Mouse (Mus musculus): ENCODE results near the gene Sbk3.
A peak's percentile ranks its signal among the peaks of the same experiment; 100 is the strongest.

Sbk3 gene

DNA sequence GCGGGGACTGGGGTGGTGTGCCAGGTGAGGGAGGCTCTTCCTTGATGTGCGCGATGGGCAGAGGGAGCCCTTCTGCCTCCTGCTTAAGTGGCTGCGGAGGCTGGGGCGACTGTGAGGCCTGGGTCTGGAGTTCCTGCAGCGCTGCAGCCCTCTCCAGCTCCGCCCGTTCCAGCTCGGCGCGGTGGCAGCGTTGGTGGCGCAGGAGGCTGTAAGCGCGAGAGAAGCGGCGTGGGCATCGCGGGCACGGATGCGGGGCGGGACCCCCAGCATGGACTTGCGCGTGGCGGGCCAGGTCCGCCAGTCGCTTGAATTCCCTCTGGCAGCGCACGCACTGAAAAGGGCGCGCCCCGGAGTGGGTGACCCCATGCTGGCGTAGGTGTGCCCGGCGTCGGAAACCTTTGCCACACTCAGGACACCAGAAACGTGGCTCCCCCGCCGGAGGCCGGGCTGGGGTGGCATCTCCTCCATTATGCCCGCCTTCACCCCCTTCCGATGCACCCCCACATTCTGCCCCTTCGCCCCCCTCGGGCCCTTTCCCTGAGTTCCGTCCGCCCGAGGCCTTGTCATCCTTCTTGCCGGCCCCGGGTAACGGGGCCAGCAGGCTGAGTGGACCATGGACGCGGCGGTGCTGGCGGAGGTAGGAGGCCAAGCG lies 22.5 kb upstream of the Sbk3 start:
- peak; percentile 60 for DNase-seq

DNA sequence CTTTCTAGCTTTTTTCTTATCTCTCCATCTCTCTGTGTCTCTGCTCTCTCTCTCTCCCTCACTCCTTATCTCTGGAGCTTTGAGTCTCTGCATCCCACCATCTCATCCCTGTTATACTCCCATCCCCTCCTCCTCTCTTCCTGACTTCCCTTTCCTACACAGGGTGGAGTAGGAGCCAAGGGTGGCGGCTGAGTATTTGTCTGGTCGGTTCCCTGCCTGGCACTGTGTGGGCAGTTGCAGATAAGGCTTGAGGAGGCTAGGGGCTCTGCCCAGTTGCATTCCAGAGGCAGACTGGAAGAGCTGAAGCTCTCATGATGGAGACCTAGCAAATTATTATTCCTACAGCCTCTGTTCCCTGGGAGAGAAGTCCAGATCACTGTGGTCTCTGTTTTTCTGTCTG lies 17.3 kb upstream of the Sbk3 start:
- DNase-seq = no peak

DNA sequence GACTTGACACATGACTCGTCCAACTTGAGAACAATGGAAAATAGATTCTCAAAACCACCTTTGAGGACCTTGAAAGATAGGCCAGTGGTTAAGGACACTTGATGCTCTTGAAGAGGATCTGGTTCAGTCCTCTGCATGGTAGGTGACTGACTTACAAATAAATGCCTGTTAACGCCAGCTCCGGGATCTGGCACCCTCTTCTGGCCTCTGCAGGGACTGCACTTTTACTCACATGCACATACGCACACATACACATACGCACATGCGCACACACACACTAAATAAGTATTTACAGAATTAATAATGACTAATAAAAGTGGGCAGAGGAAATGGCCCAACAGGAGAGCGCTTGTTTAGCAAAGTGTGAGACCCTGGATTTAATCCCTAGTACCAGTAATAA lies 5.9 kb upstream of the Sbk3 start:
- no peak for DNase-seq

DNA sequence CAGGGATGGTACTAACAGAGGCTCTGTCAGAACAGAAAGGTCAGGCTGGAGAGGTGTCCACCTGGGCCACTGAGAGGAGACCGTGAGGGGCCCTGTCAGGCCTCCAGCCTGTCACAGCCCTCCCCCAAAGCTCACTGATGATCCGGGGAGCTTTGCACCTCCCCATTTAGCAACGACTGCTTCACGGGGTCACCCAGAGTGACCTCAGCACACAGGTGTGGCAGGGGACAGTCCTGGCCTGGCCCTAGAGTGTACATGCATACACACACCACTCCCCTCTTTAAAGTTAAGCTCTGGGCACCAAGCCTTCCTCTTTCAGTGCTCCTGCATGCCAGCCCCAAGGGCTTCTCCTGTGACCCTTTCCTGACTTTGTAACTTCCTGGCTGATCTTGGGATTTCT lies 4.5 kb upstream of the Sbk3 start:
- no peak for DNase-seq

DNA sequence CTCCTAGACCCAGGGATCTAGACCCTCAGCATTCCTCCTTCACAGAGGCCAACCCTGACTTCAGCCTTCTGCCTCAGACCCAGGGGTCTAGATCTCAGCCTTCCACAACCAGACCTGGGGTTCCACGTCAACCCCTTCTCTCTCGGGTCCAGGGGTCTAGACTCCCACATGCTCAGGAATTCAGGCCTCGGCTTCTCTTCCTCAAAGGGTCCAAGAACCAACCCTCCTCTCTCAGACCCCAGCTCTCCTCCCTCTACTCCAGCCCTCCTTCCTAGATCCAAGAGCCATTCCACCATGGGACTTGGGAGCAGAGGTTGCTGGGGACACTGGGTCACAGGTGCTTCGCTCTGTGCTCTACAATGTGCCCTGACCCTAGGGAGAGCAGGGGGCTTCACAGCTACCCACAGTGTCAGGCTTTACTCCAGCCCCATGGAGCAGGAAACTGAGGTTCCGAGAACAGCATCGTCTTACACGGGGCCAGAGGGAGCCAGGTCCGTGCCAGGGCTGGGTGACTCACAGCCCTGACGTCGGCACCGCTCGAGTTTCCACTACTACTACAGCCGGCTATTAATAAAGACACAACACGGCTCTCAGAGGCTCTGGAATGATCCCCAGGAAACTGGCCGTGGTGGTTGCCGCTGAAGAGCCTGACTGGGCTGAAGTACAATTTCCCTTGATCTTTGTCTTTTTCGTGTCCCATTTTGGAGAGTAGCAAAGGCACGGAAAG lies 1.5 kb upstream of the Sbk3 start:
- DNase-seq = no peak

DNA sequence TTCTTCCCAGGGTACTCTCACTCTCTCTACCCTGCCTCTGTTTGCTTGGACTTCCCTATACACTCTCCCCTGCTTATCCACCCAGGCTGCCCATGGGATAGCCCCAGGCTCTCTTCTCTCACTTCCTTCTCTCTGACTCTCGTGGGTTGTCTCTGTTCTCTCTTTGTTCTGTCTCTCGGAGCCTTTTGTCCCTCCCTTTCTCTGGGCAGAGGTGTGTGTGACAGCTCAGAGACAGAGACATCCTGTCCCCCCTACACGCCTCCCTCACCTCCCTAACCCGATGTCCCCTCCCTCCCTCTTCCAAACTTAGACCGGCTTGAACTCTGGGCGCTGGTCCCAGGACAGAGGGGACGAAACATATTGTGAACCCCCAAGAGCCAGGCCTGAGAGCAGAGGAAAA lies 742 bp upstream of the Sbk3 start:
- DNase-seq = no peak

DNA sequence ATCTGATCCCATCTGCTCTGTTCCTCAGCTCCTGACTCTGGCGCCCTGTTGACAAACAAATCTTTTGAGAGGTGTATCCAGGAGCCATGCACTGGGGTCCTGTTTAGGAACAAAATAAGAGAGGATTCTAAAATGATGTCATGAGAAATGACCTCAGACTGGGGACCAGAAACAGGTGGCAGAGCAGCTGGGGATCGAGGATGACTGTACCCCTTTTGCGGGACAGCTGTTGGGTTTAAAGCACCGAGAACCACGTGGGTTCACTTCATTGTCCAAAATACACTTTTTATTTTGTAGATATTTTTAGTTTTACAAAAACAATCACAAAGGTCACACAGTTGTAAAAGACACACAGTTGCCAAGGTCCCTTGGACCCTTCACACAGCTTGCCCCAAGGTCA lies 6.0 kb downstream of the Sbk3 start:
- DNase-seq = no peak

DNA sequence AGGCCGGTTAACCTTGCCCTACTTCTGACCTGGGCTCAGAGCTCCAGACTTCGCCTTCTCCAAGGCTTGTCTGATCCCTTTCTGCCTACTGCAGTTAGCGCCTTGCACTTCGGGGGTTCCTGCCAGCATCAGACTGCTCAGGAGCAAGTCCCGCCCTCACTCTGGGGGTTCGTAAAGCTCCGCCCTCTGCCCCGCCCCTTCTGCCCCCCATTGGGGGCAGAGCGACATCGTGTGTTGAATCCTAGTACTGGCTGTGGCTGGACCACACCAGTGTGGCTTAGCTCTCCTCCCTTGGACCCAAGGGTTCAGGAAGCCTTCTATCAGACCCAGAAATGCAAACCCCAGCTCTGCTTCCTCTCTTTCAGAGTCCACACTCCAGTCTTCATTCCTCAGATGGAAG lies 6.7 kb downstream of the Sbk3 start, which contains the start of gene Sbk2:
Gene Sbk2, minus strand, starts transcription at position 135 of the 400 bp plus-strand sequence.
- DNase-seq = peak; percentile 45

DNA sequence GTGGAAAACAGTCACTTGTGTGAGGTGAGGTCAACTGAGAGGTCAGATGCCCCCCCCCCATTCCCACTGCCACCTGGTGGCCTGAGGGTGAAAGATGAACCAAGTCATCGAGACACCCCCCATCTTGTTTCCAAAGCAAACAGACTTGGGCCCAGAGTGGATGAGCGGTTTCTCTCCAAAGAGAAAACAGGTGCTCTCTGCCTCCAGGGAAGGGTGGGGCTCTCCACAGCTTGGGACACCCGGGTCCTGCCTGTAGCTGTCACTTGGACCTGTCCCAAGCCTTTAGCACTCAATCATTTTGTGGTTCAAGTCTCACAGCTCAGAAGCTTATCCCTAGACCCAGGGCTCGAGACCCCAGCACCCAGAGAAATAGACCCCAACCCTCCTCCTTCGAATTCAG lies 7.4 kb downstream of the Sbk3 start:
- DNase-seq = no peak

DNA sequence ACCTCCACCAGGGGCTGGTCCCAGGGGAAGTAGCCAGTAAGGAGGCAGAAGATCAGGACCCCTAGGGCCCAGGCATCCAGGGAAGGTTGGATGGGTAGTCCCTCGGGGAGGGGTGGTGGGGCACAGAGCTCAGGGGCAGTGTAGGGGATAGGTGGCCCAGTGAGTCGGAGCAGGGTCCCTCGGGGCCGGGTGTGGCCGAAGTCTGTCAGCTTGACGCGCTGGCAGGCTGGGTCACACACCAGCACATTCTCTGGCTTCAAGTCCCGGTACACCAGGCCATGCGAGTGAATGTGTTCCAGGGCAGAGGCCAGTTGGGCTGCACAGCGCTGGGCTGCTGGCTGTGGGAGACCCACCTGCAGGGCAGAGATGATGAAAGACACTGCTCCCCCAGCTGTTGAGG lies 13.6 kb downstream of the Sbk3 start:
- no peak for DNase-seq

DNA sequence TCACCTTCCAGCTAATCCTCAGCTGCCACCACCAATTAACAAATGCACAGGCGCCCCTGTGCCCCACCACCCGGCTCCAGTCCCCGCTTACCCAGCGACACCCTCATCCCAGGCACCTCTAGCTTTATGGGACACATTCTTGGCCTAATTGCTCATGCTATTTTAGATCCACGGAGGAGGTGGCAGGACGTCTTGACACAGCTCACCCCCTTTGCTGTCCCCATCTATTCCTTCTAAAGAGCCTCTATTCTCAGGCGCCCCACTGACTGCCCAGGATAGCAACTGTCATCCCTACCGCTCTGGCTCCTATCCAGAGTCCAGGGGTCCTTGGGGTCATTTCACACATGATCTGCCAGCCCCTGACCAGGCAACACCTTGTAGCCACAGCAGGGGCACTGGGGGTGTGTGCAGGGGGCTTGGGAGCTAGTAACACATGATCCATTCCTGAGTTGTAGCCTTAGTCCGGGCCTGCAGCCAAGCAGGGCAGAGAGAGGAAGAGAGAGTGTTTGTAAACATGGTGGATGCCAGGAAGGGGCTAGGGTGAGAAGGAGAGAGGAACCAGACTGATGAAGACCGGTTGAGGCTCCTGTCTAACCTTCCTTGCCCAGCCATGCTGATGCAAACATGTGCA lies 17.0 kb downstream of the Sbk3 start:
- DNase-seq = no peak

DNA sequence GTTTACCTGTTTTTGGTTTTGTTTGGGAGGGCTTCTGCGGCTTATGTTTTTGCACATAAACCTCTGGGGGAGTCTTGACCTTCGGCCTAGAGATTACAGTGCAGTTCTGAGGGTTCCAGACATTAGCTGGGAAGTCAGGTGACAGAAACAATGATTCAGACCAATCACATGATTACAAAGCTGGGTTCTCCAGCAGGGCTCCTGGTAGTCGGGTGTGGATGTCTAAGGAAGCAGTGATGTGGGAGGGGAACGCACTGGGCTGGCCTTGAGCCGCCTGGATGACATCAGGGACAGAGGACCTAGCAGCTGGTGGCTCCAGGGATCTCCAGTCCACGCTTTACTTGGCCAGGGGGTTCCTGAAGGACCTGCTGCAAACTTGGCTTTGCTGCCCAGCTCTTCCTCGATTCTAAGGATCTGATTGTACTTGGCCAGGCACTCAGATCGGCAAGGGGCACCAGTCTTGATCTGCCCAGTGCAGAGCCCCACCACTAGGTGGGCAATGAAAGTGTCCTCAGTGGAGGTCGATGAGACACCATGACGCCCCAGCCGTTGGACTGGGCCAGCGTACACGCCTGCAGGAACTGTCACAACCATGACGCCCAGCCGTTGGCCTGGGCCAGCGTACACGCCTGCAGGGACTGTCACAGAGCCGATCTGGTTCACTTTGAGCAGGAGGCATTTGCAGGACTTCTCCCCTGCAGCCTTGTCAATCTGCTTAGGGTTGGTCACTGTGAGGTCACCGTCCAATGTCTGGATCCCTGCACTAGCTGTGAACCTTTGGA lies 20.2 kb downstream of the Sbk3 start:
- no peak for DNase-seq

DNA sequence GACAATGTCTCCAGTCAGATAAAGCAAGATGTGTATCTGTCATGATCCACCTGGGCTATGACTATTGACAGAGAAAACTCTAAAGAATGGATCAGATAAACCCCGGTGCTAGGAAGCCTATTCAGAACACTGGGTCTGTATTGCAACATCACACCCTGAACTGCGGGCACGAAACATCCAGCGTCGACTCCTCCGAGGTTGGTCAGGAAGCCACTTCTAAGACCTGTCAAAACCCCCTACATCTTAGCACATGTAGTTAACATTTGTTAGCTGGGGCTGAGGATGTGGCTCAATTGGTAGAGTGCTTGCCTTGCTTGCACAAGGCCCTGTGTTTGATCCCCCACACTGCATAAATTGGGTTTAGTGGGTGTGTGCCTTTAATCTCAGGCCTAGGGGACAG lies 22.6 kb downstream of the Sbk3 start:
- no peak for DNase-seq

DNA sequence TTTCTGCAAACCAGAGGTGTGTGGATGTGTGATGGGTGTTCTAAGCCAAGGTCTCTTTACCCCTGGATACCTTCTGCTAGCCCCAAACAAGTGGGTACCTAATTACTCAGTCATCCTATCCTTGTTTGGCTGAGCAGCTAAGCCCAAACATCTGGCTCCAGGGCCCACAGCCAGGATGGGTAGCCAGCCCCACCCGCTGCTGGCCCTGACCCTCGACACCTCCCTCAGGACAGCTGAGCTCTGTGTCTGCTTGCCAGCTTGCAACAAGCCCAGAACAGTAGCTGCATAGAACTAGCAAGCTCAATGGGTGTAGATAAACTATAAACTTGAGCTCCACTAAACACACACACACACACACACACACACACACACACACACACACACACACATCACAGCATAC lies 23.1 kb downstream of the Sbk3 start:
- DNase-seq = no peak

DNA sequence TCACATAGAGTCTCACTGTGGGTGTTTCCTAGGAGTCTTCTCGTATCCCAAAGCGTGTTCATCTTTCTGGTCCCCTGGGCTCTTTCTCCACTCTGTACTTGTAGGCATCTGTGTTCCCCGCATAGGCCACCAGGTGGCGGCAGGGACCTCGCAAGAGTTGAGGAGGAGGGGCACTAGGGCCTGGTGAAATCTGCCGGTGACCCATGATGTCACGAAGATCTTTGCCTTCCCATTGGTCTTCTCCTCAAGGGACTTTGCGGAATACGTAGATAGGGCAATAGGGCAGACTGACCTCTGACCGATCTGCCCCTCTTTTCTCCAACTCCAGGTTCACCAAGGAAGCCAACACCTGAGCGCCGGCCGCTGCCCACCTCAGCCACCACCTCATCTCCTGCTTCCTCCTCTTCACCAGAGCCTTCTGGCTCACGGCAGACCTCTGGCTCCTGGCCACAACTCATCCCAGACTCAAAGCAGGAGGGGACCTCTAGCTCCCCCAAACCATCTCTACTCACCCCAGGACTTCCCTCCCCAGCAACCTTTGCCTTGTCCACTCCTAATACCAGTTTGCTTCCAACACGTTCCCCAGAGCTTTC lies 27.6 kb downstream of the Sbk3 start:
- DNase-seq = peak; percentile 96

DNA sequence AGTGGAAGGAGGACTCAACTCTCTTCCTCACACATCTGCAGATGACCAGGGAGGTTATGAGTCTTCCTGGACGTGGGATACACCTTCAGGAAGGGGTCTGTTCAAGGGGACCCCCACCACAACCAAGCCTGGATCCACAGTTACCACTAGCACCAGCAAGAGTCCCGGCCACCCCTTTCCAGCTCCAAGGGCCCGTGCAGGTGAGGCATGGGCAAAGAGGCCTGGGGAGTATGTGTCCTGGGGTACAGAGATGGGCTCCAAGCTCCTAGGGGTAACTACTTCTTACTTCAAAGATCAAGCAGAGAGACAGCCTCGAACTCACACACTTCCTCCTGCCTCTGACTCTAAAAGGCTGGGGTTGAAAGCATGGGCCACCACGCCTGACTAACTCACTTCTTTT lies 28.3 kb downstream of the Sbk3 start:
- peak; percentile 42 for DNase-seq

DNA sequence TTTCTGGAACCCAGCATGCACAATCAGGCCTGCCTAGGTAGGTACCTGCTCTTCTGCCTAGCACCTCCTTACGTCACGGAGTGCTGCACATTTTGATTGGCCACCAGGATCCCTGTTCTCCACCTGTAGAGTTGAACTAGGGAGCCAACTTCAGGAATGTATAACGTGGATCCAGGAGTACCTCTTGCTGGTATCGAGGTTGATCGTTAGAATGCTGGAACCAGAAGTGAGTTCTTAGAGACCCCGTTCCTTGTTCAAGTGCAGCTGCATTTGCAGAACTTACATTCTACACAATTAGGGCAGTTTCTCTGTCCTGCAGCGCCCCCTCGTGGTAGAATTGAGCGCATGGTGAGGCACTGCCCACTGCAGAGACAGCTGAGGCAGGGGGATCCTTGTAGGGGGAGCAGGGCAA lies 30.9 kb downstream of the Sbk3 start:
- peak; percentile 83 for DNase-seq

DNA sequence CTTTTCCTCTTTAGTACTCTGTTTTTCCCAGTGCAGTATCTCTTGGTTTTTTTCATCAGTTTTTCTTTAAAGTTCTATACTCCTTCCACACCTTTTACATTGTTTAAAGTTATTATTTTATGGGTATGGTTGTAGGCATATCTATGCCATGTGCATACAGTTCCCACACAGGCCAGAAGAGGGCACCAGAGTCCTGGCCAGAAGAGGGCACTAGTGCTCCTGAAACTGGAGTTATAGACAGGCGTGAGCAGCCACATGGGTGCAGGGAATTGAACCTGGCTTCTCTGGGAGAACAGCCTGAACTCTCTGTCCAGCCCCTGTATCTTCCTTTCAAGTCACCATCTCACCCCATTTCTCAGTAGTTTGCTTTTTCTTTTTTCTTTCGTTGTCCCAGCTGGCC lies 32.5 kb downstream of the Sbk3 start:
- DNase-seq = peak; percentile 65

DNA sequence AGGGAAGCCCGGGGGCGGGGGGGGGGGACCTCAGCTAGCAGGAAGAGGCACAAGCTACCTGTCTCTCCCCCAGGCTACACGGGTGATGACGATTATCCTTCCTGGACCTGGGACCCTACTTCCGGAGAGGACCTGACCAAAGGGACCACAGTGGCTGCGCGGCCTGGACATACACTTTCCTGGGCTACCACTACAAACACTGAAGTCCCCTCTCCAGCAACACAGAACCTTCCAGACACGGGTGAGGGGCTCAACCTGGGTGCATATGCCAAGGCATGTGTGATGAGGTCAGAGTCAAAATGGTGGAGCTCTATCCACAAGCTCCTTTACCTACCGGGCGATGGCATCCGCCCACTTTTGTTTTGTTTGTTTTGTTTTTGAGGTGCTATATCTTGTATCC lies 33.6 kb downstream of the Sbk3 start:
- no peak for DNase-seq

DNA sequence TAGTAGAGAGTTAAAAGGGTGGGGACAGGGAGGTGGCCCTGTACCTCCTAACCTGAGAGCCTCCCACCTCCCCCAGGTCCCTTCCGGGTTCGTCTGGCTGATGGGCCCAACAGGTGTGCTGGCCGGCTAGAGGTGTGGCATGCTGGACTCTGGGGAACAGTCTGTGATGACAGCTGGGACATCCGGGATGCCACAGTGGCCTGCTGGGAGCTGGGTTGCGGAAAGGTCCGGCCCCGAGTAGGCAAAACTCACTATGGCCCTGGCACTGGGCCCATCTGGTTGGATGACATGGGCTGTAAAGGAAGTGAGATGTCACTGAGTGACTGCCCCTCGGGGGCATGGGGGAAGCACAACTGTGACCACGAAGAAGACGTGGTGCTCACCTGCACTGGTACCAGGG lies 34.1 kb downstream of the Sbk3 start:
- DNase-seq = no peak

DNA sequence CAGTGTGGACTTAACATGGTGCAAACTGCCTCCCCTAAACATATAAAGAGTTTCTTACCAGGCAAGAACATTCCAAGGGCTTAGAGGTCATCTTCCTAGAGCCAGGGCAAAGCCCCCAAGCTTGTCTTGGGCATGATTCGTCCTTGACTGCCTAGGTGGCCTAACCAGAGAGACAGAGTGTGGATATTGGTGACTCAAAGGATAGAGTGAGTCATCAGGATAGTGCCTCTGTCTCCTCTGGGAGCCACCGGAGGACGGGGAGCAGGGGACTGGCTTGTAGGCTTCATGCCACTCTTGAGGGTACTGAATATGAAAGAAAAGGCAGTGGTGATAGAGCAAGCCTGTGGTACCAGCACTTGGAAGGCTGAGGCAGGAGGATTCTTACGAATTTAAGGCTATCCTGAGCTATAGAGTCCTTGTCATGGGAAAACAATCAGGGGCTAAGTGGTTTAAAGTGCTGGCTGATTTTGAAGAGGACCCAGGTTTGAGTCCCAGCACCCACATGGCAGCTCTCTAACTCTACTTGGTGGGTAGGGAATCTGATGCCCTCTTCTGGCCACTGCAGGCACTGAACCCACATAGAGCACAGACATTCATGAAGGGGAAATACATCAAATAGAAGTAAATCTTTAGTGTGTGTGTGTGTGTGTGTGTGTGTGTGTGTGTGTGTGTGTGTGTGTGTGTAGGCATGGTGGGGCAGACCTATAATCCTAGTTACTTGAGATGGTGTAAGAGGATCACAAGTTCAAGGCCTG lies 36.6 kb downstream of the Sbk3 start:
- DNase-seq = no peak

DNA sequence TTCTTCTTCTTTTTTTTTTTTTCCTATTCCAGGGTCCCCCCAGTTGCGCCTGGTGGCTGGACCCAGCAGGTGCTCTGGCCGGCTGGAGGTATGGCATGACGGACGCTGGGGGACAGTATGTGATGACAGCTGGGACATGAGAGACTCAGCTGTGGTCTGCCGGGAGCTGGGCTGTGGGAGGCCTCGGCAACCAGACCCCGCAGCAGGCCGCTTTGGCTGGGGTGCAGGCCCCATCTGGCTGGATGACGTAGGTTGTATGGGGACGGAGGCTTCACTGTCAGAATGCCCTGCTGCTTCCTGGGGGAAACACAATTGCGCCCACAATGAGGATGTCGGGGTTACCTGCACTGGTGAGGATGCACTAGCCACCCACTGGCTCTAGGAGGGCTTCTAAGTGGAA lies 37.9 kb downstream of the Sbk3 start:
- no peak for DNase-seq

All from cerebellum, adult 9-11 months (tissue).